Mouse (Mus musculus): ENCODE results near the gene Tdg. TPM values are rescaled to one million over a fixed set of nuclear protein-coding genes. Genes with fewer than 3 reads are reported as not detected.

Tdg gene
- polyA plus RNA-seq, 1 experiment, result not detected

- under 1% methylated on average over 58 of the region's 59 CpGs for WGBS
- peak overlapping the region; percentile 84 for H3K4me3 ChIP-seq (ENCODE audit: insufficient read depth, low read depth, low read length)
- H3K27ac ChIP-seq (ENCODE audit: insufficient read depth, low read depth, low read length), result peak overlapping the region; percentile 29; the same call in 1 of the 2 replicates
- peaks cover 7% of the 10 kb centered on the region; the same call in 1 of the 2 replicates for H3K4me1 ChIP-seq (ENCODE audit: control insufficient read depth, insufficient read depth, low read length)
- TF ChIP-seq POLR2A (IDR thresholded peaks at IDR 0.05; ENCODE audit: insufficient read depth, low read depth, low read length), result no peak
- no peak for TF ChIP-seq CTCF (IDR thresholded peaks at IDR 0.05; ENCODE audit: insufficient read depth, low read depth, low read length)
These were observed 69.8 kb downstream of the Tdg start for GRCm38 (mm10) chr10:82699296-82699941.

Other genes with a start within 250 kb of the Tdg start
- gene Gm1553, start 137.2 kb upstream of the Tdg start, polyA plus RNA-seq (2012; ENCODE audit: insufficient read depth, insufficient read length, low replicate concordance, missing spikeins), result not detected in 2 replicates
- gene 1190007I07Rik, start 6.6 kb upstream of the Tdg start, polyA plus RNA-seq (2012; ENCODE audit: insufficient read depth, insufficient read length, low replicate concordance, missing spikeins), result not detected in 2 replicates
- gene Glt8d2, start 60.8 kb downstream of the Tdg start, polyA plus RNA-seq (2012; ENCODE audit: insufficient read depth, insufficient read length, low replicate concordance, missing spikeins), result not detected in 2 replicates
- not detected in 2 replicates for gene Hcfc2, start 66.3 kb downstream of the Tdg start, polyA plus RNA-seq (2012; ENCODE audit: insufficient read depth, insufficient read length, low replicate concordance, missing spikeins)
- not detected in 2 replicates for gene Nfyb, start 134.3 kb downstream of the Tdg start, polyA plus RNA-seq (2012; ENCODE audit: insufficient read depth, insufficient read length, low replicate concordance, missing spikeins)
- not detected in 2 replicates for gene Txnrd1, start 204.1 kb downstream of the Tdg start, polyA plus RNA-seq (2012; ENCODE audit: insufficient read depth, insufficient read length, low replicate concordance, missing spikeins)
- not detected in 2 replicates for gene Eid3, start 236.8 kb downstream of the Tdg start, polyA plus RNA-seq (2012; ENCODE audit: insufficient read depth, insufficient read length, low replicate concordance, missing spikeins)